Mouse (Mus musculus): ENCODE measurements around the gene Myo1b.

Myo1b gene

GRCm38 (mm10) chr1:51915576-51916156, at the start of gene Myo1b:
Gene Myo1b, minus strand, starts transcription at chr1:51916071.
- DNase-seq = peak; percentile 87

DNA sequence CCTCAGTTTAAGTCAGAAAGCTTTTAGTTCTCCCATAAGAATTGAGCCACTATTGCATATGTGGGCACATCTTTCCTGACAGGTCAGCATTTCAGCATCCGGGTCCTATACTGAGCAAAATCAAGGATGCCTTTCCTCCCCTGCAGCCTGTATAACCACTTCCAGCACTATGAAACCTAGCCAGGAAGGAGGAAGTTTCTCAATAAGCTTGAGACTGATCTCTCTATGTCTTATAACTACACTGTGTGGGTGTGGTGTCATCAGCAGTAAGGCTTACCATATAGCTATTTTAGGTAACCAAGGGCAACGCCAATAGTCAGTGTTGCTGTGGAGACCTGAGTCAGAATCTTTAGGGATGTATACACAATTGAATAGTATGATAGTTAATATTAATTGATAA, 48.8 kb upstream of the Myo1b start:
- DNase-seq = no peak

GRCm38 (mm10) chr1:51947116-51947515, 31.2 kb upstream of the Myo1b start:
- no peak for DNase-seq

DNA sequence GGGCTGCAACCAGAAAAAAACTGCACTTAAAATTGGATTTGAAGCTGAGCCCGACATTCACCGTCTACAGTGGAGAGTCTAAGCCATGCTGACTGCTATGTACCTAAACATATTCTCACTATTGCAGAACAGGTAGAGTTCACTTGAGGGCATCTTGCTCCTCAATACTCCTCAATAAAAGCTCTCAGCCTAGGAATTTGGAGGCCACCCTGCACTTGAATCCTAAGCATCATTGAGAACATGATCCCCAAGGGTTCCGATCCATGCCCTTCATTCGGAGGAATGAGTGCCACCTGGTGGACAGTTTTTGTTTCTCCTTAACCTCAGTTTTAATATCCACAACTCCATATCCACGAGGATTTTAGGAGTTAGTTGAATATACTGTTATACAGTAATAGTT, 28.9 kb upstream of the Myo1b start:
- peak; percentile 48 for DNase-seq

GRCm38 (mm10) chr1:51938357-51938756, 22.5 kb upstream of the Myo1b start:
- DNase-seq = no peak

DNA sequence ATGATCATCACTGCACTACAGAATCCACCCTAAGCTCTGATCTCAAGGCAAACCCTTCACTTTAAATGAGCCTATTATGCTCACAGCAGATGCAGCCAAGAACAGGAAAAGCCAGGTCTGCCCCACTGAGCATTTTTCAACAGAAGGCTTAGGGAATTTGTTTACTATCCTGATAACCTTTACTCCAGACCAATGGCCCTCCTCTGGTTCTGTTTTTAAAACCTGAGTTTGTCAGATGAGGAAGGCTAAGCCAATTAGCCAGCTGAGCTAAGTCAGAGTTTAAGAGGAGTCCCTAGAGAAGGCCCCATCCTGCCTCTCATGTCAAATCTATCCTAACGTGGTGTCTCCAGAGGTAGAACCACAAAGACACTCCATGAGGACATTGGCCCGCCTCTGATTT, 19.1 kb upstream of the Myo1b start:
- DNase-seq = no peak

DNA sequence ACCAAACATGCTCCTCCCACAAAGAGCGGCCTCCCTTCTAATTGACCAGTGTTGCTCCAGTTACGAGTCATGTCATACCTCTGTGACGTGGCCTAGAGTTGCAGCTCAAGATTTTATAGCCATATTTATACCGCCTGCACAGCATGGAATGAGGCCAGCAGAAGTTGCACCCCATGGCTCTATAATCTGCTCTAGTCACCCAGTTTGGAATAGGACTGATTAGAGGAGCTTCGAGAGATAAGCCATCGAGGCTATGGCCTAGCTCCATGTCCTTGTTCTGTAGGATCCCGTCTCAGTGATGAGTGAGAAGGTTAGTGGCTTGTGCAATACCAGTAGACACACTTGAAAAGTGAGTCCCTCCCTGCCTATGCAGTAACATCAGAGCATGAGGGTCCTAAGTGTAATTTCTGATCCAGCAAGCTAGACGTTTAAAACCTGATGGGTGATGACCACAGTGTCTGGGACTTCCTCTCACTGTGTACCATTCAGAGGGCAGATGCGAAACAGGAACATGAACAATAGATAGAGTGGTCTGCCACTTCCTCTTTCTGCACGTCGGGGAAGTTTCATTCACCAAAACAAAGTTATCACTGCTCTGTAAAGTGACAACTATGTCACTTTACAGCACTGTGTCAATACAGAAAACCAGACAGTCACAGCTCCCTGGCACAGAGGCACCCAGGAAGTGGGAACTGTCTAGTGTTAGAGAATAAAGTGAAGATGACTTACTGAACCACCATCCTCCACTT, 18.5 kb upstream of the Myo1b start:
- DNase-seq = no peak

DNA sequence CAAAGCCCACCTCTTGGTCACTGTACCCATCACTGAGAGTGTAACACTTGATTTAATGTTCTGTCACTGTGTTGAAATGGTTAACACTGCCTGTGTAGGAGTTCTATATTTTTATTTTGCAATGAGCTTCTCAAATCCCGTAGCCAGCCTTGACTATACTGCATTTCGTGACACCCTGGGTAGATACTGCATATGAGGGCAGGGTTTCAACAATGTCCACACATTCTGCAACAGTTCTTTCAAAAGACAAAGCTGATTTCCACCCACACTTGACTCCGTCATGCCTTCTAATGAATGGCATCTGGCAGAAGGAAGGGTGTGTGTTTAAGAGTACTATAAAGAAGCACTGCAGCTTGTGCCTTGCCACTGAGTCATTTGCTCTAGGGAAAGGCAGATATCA, 17.0 kb upstream of the Myo1b start:
- DNase-seq = no peak

GRCm38 (mm10) chr1:51931561-51931960, 15.7 kb upstream of the Myo1b start:
- DNase-seq = no peak

- DNase-seq = no peak
Measured at GRCm38 (mm10) chr1:51930584-51930983, 14.7 kb upstream of the Myo1b start.

GRCm38 (mm10) chr1:51929557-51929956, 13.7 kb upstream of the Myo1b start:
- DNase-seq = no peak

GRCm38 (mm10) chr1:51922820-51923219, 6.9 kb upstream of the Myo1b start:
- no peak for DNase-seq

DNA sequence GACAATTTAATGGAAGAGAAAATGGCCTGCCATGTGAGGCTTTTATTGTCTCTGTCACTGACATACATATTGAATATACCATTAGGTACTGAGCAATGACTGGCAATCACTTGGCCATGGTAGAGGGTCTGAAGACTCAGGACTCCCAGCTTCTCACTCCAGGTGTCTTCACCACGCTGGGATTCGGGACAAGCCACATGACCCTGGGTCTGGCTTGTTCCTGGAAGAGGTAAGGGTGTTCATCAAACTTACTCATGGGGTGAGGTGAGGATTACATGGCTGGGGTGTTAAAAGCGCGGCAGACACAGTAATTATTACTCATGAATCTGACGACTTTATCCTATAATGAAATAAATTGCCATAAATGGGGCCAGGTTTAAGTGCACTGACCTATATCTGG, 405 bp upstream of the Myo1b start:
- DNase-seq = no peak

- DNase-seq = peak; percentile 93
Measured at GRCm38 (mm10) chr1:51915051-51915575, 758 bp downstream of the Myo1b start.

- no peak for DNase-seq
Measured at GRCm38 (mm10) chr1:51914095-51914494, 1.8 kb downstream of the Myo1b start.

GRCm38 (mm10) chr1:51913071-51913814, 2.6 kb downstream of the Myo1b start:
- DNase-seq = no peak

DNA sequence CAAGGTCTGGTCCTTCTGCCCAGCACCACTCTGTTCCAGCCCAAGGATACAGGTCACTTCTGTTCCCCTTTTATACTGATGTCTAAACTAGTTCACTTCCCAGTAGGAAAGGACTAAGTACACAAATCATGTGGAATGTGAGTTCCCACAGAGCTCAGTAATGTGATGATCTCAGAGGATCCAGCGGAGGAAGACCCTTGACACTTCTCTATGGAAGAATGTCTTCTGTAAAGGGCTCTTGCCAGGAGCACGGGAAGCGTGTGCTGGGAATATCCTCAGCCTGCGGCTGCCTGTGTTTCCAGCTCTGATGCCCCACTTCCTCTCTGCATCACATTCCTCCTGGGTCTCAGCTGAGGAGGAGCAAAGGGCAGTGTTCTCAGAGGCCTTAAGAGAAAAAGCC, 4.5 kb downstream of the Myo1b start:
- peak; percentile 77 for DNase-seq

GRCm38 (mm10) chr1:51909204-51909603, 6.7 kb downstream of the Myo1b start:
- no peak for DNase-seq

DNA sequence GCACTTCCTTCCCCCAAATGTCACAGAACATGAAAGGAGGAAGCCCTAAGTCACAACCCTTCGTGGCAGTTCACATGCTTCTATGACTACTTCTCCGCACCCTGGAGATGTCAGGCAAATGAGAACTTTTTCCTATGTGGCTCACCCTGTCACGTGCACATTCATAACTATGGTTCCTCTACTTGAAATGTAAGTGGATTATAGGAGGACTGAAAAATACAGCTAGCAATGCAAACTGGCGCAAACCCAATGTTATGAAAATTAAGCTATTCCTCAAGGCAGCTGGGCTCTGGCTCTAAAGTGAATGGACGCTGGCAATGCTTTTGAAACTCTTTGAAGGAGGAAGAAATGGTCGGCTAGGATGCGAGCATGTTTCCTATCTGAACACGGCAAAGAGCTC, 8.1 kb downstream of the Myo1b start:
- no peak for DNase-seq

- no peak for DNase-seq
Measured at GRCm38 (mm10) chr1:51906206-51906906, 9.5 kb downstream of the Myo1b start.

DNA sequence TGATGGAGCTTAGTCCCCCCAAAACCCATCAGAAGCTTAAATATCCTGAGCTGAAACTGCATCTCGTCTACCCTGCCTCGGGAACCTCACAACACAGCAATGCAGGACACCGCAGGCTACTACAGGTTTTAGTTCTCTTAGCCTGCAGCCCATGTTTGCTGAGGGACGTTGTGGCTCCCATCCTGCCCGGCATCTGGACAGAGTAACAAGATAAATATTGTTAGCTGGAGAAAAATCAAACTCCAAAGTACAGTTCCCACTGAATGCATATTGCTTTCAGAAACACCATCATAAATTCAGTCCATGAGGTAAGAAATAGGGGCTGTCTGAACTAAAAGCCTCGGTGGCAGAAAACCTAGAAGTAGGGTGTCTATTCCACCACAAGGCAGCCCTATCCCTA, 10.8 kb downstream of the Myo1b start:
- no peak for DNase-seq

DNA sequence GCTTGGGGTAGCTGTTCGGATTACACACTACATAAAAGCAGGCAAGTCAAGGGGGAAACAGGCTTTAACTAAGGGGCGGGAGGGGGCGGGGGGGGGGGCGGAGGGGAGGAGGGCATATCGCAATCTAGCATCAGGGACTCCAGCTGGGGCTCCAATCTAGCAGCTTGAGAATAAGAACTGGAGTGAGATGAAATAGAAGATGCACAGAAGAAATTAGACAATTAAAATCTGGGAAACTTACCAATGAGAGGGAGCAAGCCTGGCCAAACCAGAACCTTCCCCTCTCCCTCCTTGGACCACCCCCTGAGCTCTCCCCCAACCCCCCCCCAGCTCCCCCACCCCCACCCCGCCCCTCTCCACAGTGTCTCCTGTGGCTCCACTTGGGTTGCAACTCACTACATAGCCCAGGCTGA, 18.7 kb downstream of the Myo1b start:
- no peak for DNase-seq

- no peak for DNase-seq
Measured at GRCm38 (mm10) chr1:51895961-51896360, 19.9 kb downstream of the Myo1b start.

All from kidney, postnatal 14 days (tissue).